Mouse (Mus musculus) frontal cortex, postnatal 14 days (tissue): Measurements from ENCODE around the gene Rxra.

ENCODE experiments used
- DNase-seq, 2 experiments: peaks; one replicate each; pipeline ENCODE4 v3.0.0; 2022; ENCODE audit warnings: low spot score in 2 of 2

The Rxra gene

GRCm38 (mm10) chr2:27676106-27676477 lies at the start of gene Rxra:
Gene Rxra, plus strand, starts transcription at chr2:27676440.
- DNase-seq, result no peak

GRCm38 (mm10) chr2:27626604-27627003 lies 49.6 kb upstream of the Rxra start:
- no peak for DNase-seq

GRCm38 (mm10) chr2:27630601-27631285 lies 45.5 kb upstream of the Rxra start:
- no peak for DNase-seq

- DNase-seq, result no peak
Measured at GRCm38 (mm10) chr2:27633471-27633870, 42.8 kb upstream of the Rxra start.

GRCm38 (mm10) chr2:27634018-27634417 lies 42.2 kb upstream of the Rxra start:
- DNase-seq, result no peak

DNA sequence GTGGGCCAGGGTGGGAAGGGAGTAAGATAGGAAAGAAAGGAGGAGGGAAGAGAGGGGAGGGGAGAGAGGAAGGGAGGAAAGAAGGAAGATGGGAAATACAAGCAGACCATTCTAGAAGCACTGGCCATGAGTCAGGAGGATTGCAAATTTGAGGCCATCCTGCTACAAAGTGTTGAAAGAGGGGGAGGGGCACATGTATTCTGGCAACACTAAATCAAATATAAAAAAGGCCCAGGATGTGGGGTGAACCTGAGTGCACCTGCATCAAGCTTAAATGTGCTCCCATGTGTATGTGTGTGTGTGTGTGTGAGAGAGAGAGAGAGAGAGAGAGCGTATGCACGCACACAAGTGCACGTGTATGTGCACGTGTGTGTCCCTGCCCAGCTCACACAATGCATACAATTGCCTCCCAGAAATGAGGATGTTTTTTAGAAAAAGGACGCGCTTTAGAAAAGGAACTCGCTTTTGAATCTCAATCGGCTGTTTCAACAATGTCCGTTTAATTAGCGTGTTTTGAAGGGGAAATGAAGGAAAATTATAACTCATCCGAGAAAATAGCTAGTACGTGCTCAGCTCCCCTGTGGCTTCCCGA lies 41.0 kb upstream of the Rxra start:
- DNase-seq, result no peak

GRCm38 (mm10) chr2:27636796-27637195 lies 39.4 kb upstream of the Rxra start:
- no peak for DNase-seq

- no peak for DNase-seq
Measured at GRCm38 (mm10) chr2:27637281-27637896, 38.9 kb upstream of the Rxra start.

DNA sequence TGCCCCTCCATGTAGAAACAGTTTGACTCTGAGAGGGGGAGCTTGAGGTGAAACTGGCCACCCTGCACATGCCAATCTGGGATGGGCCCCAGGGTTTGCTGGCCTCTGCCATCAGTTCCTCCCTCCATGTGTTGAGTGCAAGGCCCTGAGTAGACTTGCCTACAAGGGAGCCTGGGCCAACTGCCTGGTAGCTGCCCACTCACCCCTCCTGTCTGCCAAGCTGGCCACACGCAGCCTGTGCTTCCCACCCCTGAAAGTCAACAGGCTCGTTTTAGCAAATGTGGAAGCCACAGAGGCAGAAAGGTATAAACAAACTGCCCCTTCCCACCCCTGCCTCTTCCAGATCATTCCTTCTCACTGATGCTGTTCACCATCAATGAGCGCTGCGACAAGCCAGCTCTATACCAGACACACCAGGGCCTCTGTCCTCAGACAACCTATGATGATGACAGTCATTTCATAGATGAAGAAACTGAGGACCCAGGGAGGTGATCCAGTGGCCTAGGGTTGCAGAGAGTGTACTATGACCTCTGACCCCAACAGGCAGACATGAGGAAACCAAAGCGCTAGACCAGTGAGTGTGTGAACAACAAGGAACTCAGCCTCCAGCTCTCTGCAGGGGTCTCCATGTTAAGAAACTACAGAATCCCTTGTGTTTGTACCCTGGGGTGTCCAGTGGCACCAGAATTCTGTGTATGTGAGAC lies 36.5 kb upstream of the Rxra start:
- DNase-seq, result no peak

GRCm38 (mm10) chr2:27640900-27641479 lies 35.2 kb upstream of the Rxra start:
- no peak for DNase-seq

- no peak for DNase-seq
Measured at GRCm38 (mm10) chr2:27644547-27645120, 31.6 kb upstream of the Rxra start.

DNA sequence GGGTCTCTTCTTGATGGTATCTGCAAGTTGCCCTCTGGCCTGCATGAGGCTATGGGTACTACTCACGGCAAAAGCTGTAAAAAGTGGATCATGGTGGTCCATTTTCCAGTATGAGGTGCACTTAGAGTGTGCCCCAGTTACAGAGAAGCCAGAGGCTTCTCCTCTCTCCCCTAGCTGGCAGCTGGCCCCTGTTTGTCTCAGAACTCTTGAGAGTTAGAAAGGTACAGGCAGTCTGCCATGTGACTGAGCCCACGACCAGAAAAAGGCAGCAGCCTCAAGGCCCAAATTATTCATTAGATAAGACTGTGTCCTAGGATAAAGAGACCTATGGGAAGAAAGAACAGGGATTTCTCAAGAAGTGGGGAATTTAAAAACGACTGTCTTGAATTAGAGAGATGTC lies 30.8 kb upstream of the Rxra start:
- DNase-seq, result no peak

- no peak for DNase-seq
Measured at GRCm38 (mm10) chr2:27649862-27650661, 26.2 kb upstream of the Rxra start.

DNA sequence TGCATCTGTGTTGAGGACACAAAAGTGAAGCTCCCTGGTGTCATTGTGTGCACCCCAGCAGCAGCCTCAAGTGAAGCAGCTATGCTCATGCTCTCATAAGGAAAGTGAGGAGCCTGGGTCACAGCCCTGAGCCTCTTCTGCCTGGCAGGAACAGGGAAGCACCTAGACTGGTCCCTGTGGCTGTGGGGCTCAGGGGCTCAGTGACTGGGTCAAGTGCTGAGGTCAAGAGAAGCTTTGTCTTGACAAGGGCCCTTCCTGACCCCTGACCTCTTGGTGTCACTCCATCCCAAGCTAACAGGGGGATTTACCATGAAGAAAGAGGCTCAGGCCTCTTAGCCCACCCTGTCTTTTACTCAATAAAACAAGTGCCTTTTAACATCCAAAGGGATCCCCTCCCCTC lies 25.2 kb upstream of the Rxra start:
- no peak for DNase-seq

DNA sequence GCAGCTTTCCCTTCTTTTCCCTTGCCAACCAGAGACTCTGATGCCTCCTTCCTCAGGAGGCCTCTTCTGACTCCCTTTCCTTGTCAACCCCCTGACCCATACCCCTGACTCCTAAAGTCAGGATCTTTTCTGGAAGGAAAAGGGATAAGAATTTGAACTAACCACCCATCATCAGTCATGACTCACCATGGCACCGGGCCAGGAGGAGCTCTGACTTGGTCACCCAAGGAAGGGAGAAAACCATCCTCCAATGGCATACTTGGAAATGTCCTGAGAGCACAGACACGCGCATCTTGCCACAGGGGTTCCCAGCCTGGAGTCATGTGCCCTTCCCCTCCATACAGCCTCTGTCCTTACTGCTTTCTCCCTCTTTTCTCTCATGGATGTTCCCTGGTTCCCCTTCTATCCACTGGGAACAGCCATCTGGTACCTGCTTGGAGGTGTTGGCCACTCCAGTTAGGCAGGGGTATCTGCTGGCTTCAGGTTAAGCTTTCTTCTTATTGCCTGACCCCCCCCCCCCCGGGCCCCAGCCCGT lies 22.7 kb upstream of the Rxra start:
- DNase-seq, result no peak

- no peak for DNase-seq
Measured at GRCm38 (mm10) chr2:27654321-27655232, 21.7 kb upstream of the Rxra start.

GRCm38 (mm10) chr2:27656576-27656975 lies 19.7 kb upstream of the Rxra start:
- DNase-seq, result no peak

- no peak for DNase-seq
Measured at GRCm38 (mm10) chr2:27665284-27665683, 11.0 kb upstream of the Rxra start.

DNA sequence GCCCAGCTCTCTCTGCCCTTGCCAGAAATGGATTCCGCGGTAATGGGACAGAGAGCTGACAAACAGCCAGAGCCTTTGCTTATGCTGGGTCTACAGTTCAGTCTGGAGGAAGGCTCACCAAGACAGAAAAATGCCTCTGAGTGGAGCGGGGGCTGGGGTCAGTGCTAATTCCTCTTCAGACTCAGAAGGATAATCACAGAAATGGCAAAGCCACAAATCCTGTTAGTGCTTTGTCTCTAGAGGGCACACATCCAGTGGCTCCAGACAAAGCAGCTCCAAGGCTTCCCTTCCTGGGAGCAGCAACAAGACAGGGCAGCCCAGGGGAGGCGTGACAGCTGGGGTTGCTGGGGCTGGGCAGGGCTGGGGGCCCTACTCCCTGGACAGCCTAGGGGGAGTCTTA lies 9.5 kb upstream of the Rxra start:
- DNase-seq, result no peak

- DNase-seq, result no peak
Measured at GRCm38 (mm10) chr2:27667677-27668076, 8.6 kb upstream of the Rxra start.
